Mouse (Mus musculus) layer of hippocampus, adult 18-20 months (tissue): Measurements from ENCODE around the gene Nxn. TPM values are rescaled to one million over a fixed set of nuclear protein-coding genes. Genes with fewer than 3 reads are reported as not detected.

Experiments used
- DNase-seq, 2 experiments: peaks; one replicate each; pipeline ENCODE4 v3.0.0; 2022; ENCODE audit warnings: low spot score in 2 of 2
- total RNA-seq, 2 experiments: library from RNA; stranded (reverse); gene quantifications; 2 replicates each; pipeline ENCODE4 v1.2.3; 2021

The Nxn gene
- total RNA-seq, 2 experiments from 2014 or later: 10.1 to 12.4 TPM

- no peak for DNase-seq
Observed at GRCm38 (mm10) chr11:76405113-76405512, 6.2 kb upstream of the Nxn start.

GRCm38 (mm10) chr11:76401398-76401797 lies 2.5 kb upstream of the Nxn start:
- no peak for DNase-seq

- peak in 1 of 2 experiments; percentile 57 for DNase-seq
Observed at GRCm38 (mm10) chr11:76399587-76400330, 819 bp upstream of the Nxn start.

- no peak for DNase-seq
Observed at GRCm38 (mm10) chr11:76398312-76398797, 585 bp downstream of the Nxn start.

- DNase-seq: no peak
Observed at GRCm38 (mm10) chr11:76397650-76398311, 1.2 kb downstream of the Nxn start.

- no peak for DNase-seq
Observed at GRCm38 (mm10) chr11:76392996-76393395, 5.9 kb downstream of the Nxn start.

GRCm38 (mm10) chr11:76392532-76392931 lies 6.4 kb downstream of the Nxn start:
- DNase-seq: no peak

- DNase-seq: no peak
Observed at GRCm38 (mm10) chr11:76388711-76389110, 10.2 kb downstream of the Nxn start.

- no peak for DNase-seq
Observed at GRCm38 (mm10) chr11:76387097-76387496, 11.8 kb downstream of the Nxn start.

GRCm38 (mm10) chr11:76385746-76386145 lies 13.2 kb downstream of the Nxn start:
- no peak for DNase-seq

- no peak for DNase-seq
Observed at GRCm38 (mm10) chr11:76385017-76385416, 13.9 kb downstream of the Nxn start.

GRCm38 (mm10) chr11:76384307-76384706 lies 14.6 kb downstream of the Nxn start:
- DNase-seq: no peak

- no peak for DNase-seq
Observed at GRCm38 (mm10) chr11:76382711-76383324, 16.1 kb downstream of the Nxn start.

- no peak for DNase-seq
Observed at GRCm38 (mm10) chr11:76381201-76381885, 17.6 kb downstream of the Nxn start.

- no peak for DNase-seq
Observed at GRCm38 (mm10) chr11:76379921-76380544, 18.9 kb downstream of the Nxn start.

GRCm38 (mm10) chr11:76376425-76376824 lies 22.5 kb downstream of the Nxn start:
- no peak for DNase-seq

- no peak for DNase-seq
Observed at GRCm38 (mm10) chr11:76374491-76375185, 24.3 kb downstream of the Nxn start.

- no peak for DNase-seq
Observed at GRCm38 (mm10) chr11:76372534-76372933, 26.4 kb downstream of the Nxn start.

- no peak for DNase-seq
Observed at GRCm38 (mm10) chr11:76372120-76372519, 26.8 kb downstream of the Nxn start.

GRCm38 (mm10) chr11:76370491-76370890 lies 28.4 kb downstream of the Nxn start:
- DNase-seq: no peak
